Mouse (Mus musculus) spleen, adult 2 months (tissue): Measurements from ENCODE around the gene 4930404H24Rik.

ENCODE experiments used
- CTCF ChIP-seq: fragments of 200-500 bp; IDR thresholded peaks from 2 replicates; pipeline ENCODE4 v1.5.1; 2011; ENCODE audit warnings: mild to moderate bottlenecking, inconsistent platforms; ENCODE audit not compliant: insufficient read depth, insufficient read length, insufficient replicate concordance; ENCODE audit errors: extremely low read depth
- POLR2A ChIP-seq: fragments of 200-500 bp; IDR thresholded peaks from 2 replicates; pipeline ENCODE4 v1.6.1; 2011; ENCODE audit warnings: low read depth, low read length, inconsistent platforms

DNA sequence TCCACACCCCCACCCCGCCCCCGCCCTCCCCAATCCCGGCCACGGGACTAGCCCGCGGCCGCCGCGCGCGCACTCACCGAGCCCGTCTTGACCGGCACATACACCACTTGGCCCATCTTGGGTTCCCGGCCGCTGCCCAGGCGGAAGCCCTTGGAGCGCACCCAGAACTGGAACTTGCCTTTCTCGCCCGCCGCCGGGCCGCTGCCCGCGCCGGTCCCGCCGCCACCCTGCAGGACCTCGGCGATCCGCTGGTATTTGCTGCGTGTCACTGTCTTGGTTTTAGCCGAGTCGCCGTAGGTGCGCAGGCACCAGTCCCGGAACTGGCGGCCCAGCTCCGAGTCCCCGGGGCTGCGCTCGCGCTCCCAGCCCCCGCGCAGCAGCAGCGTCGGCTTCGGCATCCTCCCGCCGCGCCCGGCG is 36.8 kb downstream of the 4930404H24Rik start:
- TF ChIP-seq CTCF, result no peak
- TF ChIP-seq POLR2A, result no peak
